Comparison of ENCODE assay signal across 9 mouse cellular contexts in the genomic region with DNA sequence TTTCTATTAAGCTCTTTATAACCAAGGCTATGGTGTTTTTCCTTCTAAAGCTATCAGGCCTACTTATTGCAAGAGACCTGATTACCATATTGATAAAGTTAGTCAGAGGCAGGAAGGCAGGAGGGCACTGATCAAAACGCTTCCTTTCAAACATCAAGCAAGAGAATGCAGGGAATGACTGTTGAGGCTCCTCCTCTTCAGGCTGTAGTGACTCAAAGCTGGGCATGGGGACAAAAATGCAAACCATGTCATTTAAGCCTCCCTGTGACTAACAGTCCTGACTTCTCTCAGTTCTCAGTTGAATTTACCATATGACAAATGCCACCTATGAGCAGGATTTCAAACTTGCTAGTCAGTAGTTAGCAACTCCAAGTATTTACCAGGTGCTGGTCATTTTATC. TPM values are rescaled to one million over a fixed set of nuclear protein-coding genes. Genes with fewer than 3 reads are reported as not detected.
DNase-seq lines count a peak whose midpoint lies in the region; ATAC-seq and TF ChIP-seq lines count a peak whose summit lies in the region.
"Had no signal": no experiment of that assay in that cellular context is flagged by ENCODE, and none has a peak within 500 bp of the region (broad histone marks: within the 10 kb centered on the region; RNA-seq: fewer than 3 reads in every experiment).

No protein-coding gene starts in this region.

- TF ChIP-seq POLR2A in brain, embryonic 14.5 days (IDR thresholded peaks at IDR 0.05; ENCODE audit: borderline replicate concordance, extremely low read depth, insufficient read depth, insufficient read length, poor library complexity, severe bottlenecking): no peak

- H3K27me3 ChIP-seq in Patski: no peaks in the 10 kb centered on the region
- H3K27me3 ChIP-seq in limb, embryonic 10.5 days (ENCODE audit: low read depth, poor library complexity, severe bottlenecking): no peaks in the 10 kb centered on the region

- H3K9me3 ChIP-seq in limb, embryonic 10.5 days (replicated peaks): no peaks in the 10 kb centered on the region

- peak; percentile 39 for DNase-seq in kidney, postnatal 10 days
- DNase-seq in kidney, adult 11 months: no peak
- no peak for DNase-seq in Patski (ENCODE audit: low read depth, low spot score)
- peak; percentile 28 for DNase-seq in brain, embryonic 14.5 days (ENCODE audit: low read depth)
- peak; percentile 61 to 68 for DNase-seq in lung, adult 18-20 months
- no peak for DNase-seq in thymus, postnatal 36 days
- no peak for DNase-seq in neural tube, embryonic 10.5 days (ENCODE audit: extremely low spot score, low spot score)
- no peak for DNase-seq in limb, embryonic 10.5 days (ENCODE audit: low spot score)
- DNase-seq: thymus, adult 18-20 months had no signal

- in situ Hi-C loops in Patski (cut with MboI; ENCODE audit: low pct_unique_long_range_greater_than_20kb): no loop called here

- H3K27ac ChIP-seq in limb, embryonic 10.5 days: no peak overlapping the region

- H3K4me1 ChIP-seq in limb, embryonic 10.5 days: no peaks in the 10 kb centered on the region

- 26% methylated on average over 1 of the region's 1 CpGs for WGBS in limb, embryonic 10.5 days

- POLR2A ChIA-PET in Patski (lab: Charles Lee): interaction anchor here (0.7 kb wide), 1 partner anchor 13 kb away, joined by 4 read pairs; no protein-coding TSS in a partner anchor

- H3K36me3 ChIP-seq in limb, embryonic 10.5 days: no peaks in the 10 kb centered on the region

- TF ChIP-seq CTCF in Patski (IDR thresholded peaks at IDR 0.05): no peak
- TF ChIP-seq CTCF in brain, embryonic 14.5 days (IDR thresholded peaks at IDR 0.05; ENCODE audit: borderline replicate concordance, extremely low read depth, insufficient read depth, insufficient read length): no peak

- CTCF ChIA-PET in Patski (lab: Charles Lee): interaction anchor here (1.2 kb wide), 1 partner anchor 9 kb away, joined by 3 read pairs; no protein-coding TSS in a partner anchor

- H3K4me3 ChIP-seq in limb, embryonic 10.5 days: no peak overlapping the region

- ATAC-seq in Patski: peak; percentile 62

RNA-seq across cellular contexts. Expression of a gene that starts 10.6 kb away (rescaled TPM):
- 12.7 TPM for polyA plus RNA-seq in Patski (2021)
- polyA plus RNA-seq in brain, embryonic 14.5 days (2012; rRNA removed): 2.2 and 2.5 TPM in 2 replicates
- polyA plus RNA-seq in limb, embryonic 10.5 days (2016; fragmentation: Nextera tagmentation; extraction: Ambion mirVana): 0.39 and 0.41 TPM in 2 replicates

Comparison
In these comparisons a context has a peak if more than half of its experiments do, and no peak if none do; other contexts are left out.
1. DNase-seq: peak in kidney, postnatal 10 days (single experiment), brain, embryonic 14.5 days (single experiment) and lung, adult 18-20 months (2 of 2); none in kidney, adult 11 months (single experiment), Patski (single experiment), thymus, postnatal 36 days (0 of 2), neural tube, embryonic 10.5 days (single experiment) and limb, embryonic 10.5 days (single experiment).